Mouse (Mus musculus) C2C12 (cell line): ENCODE data around the gene Chst15. TPM values are rescaled to one million over a fixed set of nuclear protein-coding genes. Genes with fewer than 3 reads are reported as not detected.

ENCODE experiments used
- H3K27me3 ChIP-seq: one replicate; pipeline ENCODE4 v1.6.1; 2011; ENCODE audit not compliant: control insufficient read depth, insufficient read depth, insufficient read length
- H3K36me3 ChIP-seq: one replicate; pipeline ENCODE4 v1.6.1; 2011; ENCODE audit not compliant: control insufficient read depth, insufficient read depth
- H3K4me3 ChIP-seq: one replicate; pipeline ENCODE4 v1.5.1; 2011; ENCODE audit warnings: mild to moderate bottlenecking, control low read depth; ENCODE audit not compliant: poor library complexity, insufficient read depth, severe bottlenecking
- H3K79me2 ChIP-seq: one replicate; pipeline ENCODE4 v1.6.1; 2011; ENCODE audit not compliant: control insufficient read depth, insufficient read depth
- H3K79me3 ChIP-seq: one replicate; pipeline ENCODE4 v1.6.1; 2011; ENCODE audit warnings: low read depth, control low read depth
- H3ac ChIP-seq: one replicate; pipeline ENCODE3; 2011; ENCODE audit warnings: low read depth; ENCODE audit not compliant: control insufficient read depth, insufficient read length
- CEBPB ChIP-seq: IDR thresholded peaks from one replicate; pipeline ENCODE4 v1.6.1; 2011; ENCODE audit warnings: low read depth, mild to moderate bottlenecking, control low read depth, moderate library complexity
- CTCF ChIP-seq: IDR thresholded peaks from one replicate; pipeline ENCODE4 v1.5.1; 2011; ENCODE audit not compliant: control insufficient read depth, insufficient read depth, insufficient read length
- FOSL1 ChIP-seq: IDR thresholded peaks from one replicate; pipeline ENCODE4 v1.8.0; 2011; ENCODE audit warnings: mild to moderate bottlenecking, low read length; ENCODE audit not compliant: poor library complexity, insufficient read depth, severe bottlenecking
- MAX ChIP-seq: IDR thresholded peaks from one replicate; pipeline ENCODE4 v1.6.1; 2011; ENCODE audit warnings: mild to moderate bottlenecking, control low read depth
- MYOD1 ChIP-seq: IDR thresholded peaks from one replicate; pipeline ENCODE4 v1.6.1; 2011; ENCODE audit warnings: low read depth; ENCODE audit not compliant: control insufficient read depth, insufficient read length
- MYOG ChIP-seq: IDR thresholded peaks from one replicate; pipeline ENCODE4 v1.6.1; 2011; ENCODE audit not compliant: control insufficient read depth, insufficient read length; ENCODE audit errors: extremely low read depth
- USF1 ChIP-seq: IDR thresholded peaks from one replicate; pipeline ENCODE4 v1.6.1; 2011; ENCODE audit warnings: low read depth, mild to moderate bottlenecking, control low read depth, moderate library complexity
- polyA plus RNA-seq: library from polyadenylated mRNA; unstranded; fragments of >200 nt; fragmentation: generic; extraction: Trizol; gene quantifications from one replicate; pipeline ENCODE4 v1.2.1, GENCODE M21; 2012; ENCODE audit warnings: missing spikeins

Gene Chst15
- polyA plus RNA-seq, 1 experiment = 8.9 TPM

DNA sequence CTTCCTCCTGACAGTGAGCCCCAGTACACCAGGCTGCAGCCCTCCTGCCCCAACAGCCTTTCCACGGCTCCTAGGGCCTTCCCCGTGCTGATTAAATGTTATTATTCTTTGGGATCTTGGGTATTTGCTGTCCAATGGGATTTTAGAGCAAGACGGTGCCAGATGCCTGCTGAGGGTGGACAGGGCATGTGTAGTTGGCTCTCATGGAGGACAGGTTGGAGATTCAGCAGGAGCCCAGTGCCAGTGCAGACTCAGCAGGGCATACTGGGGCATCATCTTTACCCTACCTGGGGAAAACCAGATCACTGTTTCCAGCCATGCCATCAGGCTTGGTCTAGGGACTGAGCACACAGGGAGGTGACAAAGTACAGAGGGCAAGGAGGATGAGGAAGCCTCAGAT, 86.1 kb downstream of the Chst15 start:
- no peak for TF ChIP-seq CEBPB
- no peak for TF ChIP-seq USF1
- no peak for TF ChIP-seq CTCF
- no peak for TF ChIP-seq MYOG
- no peak for TF ChIP-seq FOSL1
- TF ChIP-seq MAX = no peak
- TF ChIP-seq MYOD1 = no peak

GRCm38 (mm10) chr7:132227075-132227640, 89.9 kb downstream of the Chst15 start:
- Histone ChIP-seq H3K27me3 (peaks cover 14% of the 10 kb centered on the region), H3K36me3 (no peaks in the 10 kb centered on the region), H3K79me2 (no peaks in the 10 kb centered on the region), H3ac (no peak overlapping the region), H3K4me3 (no peak overlapping the region), H3K79me3 (no peaks in the 10 kb centered on the region)
- TF ChIP-seq MYOG (no peak), CTCF (no peak), USF1 (no peak), FOSL1 (no peak), MYOD1 (no peak), MAX (no peak), CEBPB (no peak)

More for the DNA sequence above, 86.1 kb downstream of the Chst15 start:
- H3K79me2 ChIP-seq = no peaks in the 10 kb centered on the region
- H3K79me3 ChIP-seq = no peaks in the 10 kb centered on the region
- H3K36me3 ChIP-seq = no peaks in the 10 kb centered on the region
- H3K27me3 ChIP-seq = peaks cover 1% of the 10 kb centered on the region
- no peak overlapping the region for H3ac ChIP-seq
- H3K4me3 ChIP-seq = no peak overlapping the region

DNA sequence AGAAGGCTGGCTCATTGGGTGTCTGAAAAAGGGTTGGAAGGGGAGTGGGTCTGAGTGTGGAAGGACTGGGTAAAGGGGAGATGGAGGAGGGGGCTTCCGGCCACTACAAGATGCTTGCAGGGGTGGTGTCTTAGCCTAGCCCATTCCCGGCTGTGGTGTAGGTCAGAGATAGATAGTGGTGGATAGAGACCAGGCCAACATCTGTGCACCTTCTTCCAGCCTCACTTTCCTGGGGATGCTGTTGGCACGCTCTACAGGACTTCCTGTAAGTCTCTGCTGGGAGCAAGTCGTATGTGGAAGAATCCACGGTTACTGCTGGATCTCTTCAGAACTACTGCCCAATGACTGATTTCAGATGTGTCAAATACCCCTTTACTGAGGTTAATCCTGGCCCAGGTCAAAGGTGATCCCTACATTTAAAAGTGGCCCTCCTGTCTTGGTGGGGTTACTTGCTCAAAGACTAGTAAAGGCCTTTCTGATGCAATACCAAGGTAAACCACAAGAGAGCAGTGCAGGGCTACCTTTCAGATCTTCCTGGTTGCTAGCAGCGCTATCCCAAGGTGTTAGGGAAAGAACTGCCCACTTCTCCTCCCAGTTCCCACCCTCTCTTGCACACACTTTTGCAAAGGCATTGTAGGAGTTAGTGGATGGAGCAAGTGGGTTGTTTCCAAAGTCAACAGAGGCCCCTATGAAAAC, 90.5 kb downstream of the Chst15 start:
- H3ac ChIP-seq = no peak overlapping the region
- TF ChIP-seq CTCF (peak; percentile 71), MYOD1 (no peak), MAX (no peak), CEBPB (peak; percentile 61), MYOG (no peak), USF1 (no peak), FOSL1 (no peak)
- H3K79me2 ChIP-seq = no peaks in the 10 kb centered on the region
- no peaks in the 10 kb centered on the region for H3K79me3 ChIP-seq
- H3K4me3 ChIP-seq = no peak overlapping the region
- peaks cover 14% of the 10 kb centered on the region for H3K27me3 ChIP-seq
- H3K36me3 ChIP-seq = no peaks in the 10 kb centered on the region

GRCm38 (mm10) chr7:132223452-132224141, 93.4 kb downstream of the Chst15 start:
- TF ChIP-seq MYOD1 (no peak), MYOG (no peak), MAX (no peak), CEBPB (no peak), CTCF (no peak), FOSL1 (no peak), USF1 (no peak)
- no peaks in the 10 kb centered on the region for H3K79me3 ChIP-seq
- H3K27me3 ChIP-seq = peaks cover 14% of the 10 kb centered on the region
- H3ac ChIP-seq = no peak overlapping the region
- H3K36me3 ChIP-seq = no peaks in the 10 kb centered on the region
- no peaks in the 10 kb centered on the region for H3K79me2 ChIP-seq
- H3K4me3 ChIP-seq = no peak overlapping the region

DNA sequence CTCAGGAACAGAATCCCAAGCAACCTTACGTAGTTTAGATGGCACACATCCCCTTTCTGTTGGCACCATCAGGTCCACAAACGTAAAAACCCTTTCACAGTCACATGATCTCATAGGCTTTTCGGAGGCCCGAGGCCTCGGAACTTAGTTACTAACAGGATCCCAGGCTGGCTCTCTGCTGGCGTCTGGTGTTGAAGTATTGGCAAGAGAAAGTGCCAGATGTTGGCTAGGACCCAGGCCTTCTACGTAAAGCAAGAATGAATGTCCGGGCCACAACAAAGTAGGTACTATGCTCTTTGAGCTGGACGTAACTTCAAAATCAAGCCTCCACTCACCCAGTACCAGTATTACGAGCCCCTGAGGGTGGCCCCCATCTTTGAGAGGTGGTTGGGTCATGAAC, 103.0 kb downstream of the Chst15 start:
- Histone ChIP-seq H3K27me3 (peaks cover 56% of the 10 kb centered on the region), H3K79me2 (no peaks in the 10 kb centered on the region)

More for the DNA sequence above, 103.0 kb downstream of the Chst15 start:
- no peaks in the 10 kb centered on the region for H3K79me3 ChIP-seq
- H3K36me3 ChIP-seq = no peaks in the 10 kb centered on the region
- H3K4me3 ChIP-seq = no peak overlapping the region
- TF ChIP-seq MAX (no peak), MYOD1 (no peak), CEBPB (no peak), CTCF (no peak), MYOG (no peak), USF1 (no peak), FOSL1 (no peak)
- no peak overlapping the region for H3ac ChIP-seq
